Comparison of ENCODE assay signal across 10 mouse cellular contexts in the genomic region with DNA sequence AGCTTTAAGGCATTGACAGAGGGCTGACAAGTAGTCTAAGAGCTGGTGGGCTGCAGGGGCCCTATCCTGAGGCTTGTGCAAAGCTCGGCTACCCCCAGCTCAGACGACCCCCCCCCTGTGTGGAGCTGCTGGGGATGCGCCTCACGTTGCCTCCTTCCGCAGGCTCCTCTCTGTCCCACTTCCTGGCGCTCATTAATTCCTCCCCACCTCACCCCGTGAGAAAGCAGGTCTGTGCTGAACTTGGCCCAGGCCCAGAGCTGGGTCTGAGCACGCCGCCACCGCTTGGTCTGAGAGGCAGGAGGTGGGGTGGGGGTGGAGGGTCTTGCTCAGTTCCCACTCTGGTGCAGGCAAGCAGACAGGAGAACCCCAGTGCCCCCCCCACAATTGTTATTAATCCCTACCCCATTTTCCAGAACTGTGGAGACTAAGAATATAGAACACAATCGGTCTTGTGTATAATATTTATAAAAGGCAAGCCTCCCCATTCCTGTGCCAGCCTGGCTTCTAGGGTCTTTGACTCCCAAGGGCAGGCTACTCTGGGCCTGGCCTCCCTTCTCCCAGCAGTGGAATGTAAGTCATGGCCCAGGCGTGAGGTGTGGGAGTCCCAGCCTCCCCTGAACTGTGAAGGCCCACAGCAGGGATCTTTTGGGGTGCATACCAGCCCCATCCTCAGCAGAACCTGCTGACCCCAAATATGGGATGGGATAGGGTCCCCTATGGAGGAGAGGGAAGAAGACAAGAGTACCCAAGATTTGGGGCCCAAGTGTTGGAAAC. TPM values are rescaled to one million over a fixed set of nuclear protein-coding genes. Genes with fewer than 3 reads are reported as not detected.
DNase-seq lines count a peak whose midpoint lies in the region; ATAC-seq and TF ChIP-seq lines count a peak whose summit lies in the region.
"Had no signal": no experiment of that assay in that cellular context is flagged by ENCODE, and none has a peak within 500 bp of the region (broad histone marks: within the 10 kb centered on the region; RNA-seq: fewer than 3 reads in every experiment).

No protein-coding gene starts in this region.

- intact Hi-C loops in heart, postnatal 25 days (cut with DNase I) = no loop called here

- no peaks in the 10 kb centered on the region for H3K9me3 ChIP-seq in heart, embryonic 13.5 days
- H3K9me3 ChIP-seq in forebrain, embryonic 14.5 days (replicated peaks; ENCODE audit: control insufficient read depth, low read length) = no peaks in the 10 kb centered on the region
- no peaks in the 10 kb centered on the region for H3K9me3 ChIP-seq in midbrain, embryonic 10.5 days (replicated peaks)

- no peak for ATAC-seq in heart, embryonic 13.5 days (ENCODE audit: extremely low read depth, insufficient number of reproducible peaks, low FRiP score, low TSS enrichment)
- peak; percentile 86 for ATAC-seq in forebrain, embryonic 14.5 days

- peaks cover 12% of the 10 kb centered on the region; the same call in 1 of the 2 replicates for H3K27me3 ChIP-seq in heart, embryonic 13.5 days (replicated peaks)
- H3K27me3 ChIP-seq in forebrain, embryonic 14.5 days (replicated peaks; ENCODE audit: control insufficient read depth, insufficient read depth, low read length) = no peaks in the 10 kb centered on the region
- H3K27me3 ChIP-seq in midbrain, embryonic 10.5 days (ENCODE audit: low read depth, poor library complexity, severe bottlenecking) = no peaks in the 10 kb centered on the region

- H3K4me1 ChIP-seq in heart, embryonic 13.5 days = peaks cover 18% of the 10 kb centered on the region
- peaks cover 23% of the 10 kb centered on the region for H3K4me1 ChIP-seq in forebrain, embryonic 14.5 days (ENCODE audit: control insufficient read depth, insufficient read depth, low read length)
- H3K4me1 ChIP-seq in midbrain, embryonic 10.5 days = peaks cover 22% of the 10 kb centered on the region

- no peak for TF ChIP-seq POLR2A in brain, embryonic 14.5 days (IDR thresholded peaks at IDR 0.05; ENCODE audit: borderline replicate concordance, extremely low read depth, insufficient read depth, insufficient read length, poor library complexity, severe bottlenecking)

- H3K4me3 ChIP-seq in heart, embryonic 13.5 days = no peak overlapping the region
- no peak overlapping the region for H3K4me3 ChIP-seq in forebrain, embryonic 14.5 days (ENCODE audit: low read depth, low read length)
- H3K4me3 ChIP-seq in midbrain, embryonic 10.5 days = no peak overlapping the region

- H3K27ac ChIP-seq in heart, embryonic 13.5 days (replicated peaks) = no peak overlapping the region
- H3K27ac ChIP-seq in forebrain, embryonic 14.5 days (ENCODE audit: low read depth, low read length) = peak overlapping the region; percentile 74
- H3K27ac ChIP-seq in midbrain, embryonic 10.5 days (replicated peaks) = peak overlapping the region; percentile 10

- peak overlapping the region; percentile 17; the same call in 1 of the 2 replicates for H3K9ac ChIP-seq in heart, embryonic 13.5 days
- no peak overlapping the region for H3K9ac ChIP-seq in forebrain, embryonic 14.5 days (ENCODE audit: low read length)

- no peaks in the 10 kb centered on the region for H3K36me3 ChIP-seq in heart, embryonic 13.5 days
- H3K36me3 ChIP-seq in forebrain, embryonic 14.5 days (ENCODE audit: control insufficient read depth, insufficient read depth, low read length) = no peaks in the 10 kb centered on the region
- 0 out of 2 replicates have a peak, but pooled peaks cover under 1% of the 10 kb centered on the region for H3K36me3 ChIP-seq in midbrain, embryonic 10.5 days

- no peak overlapping the region for H3K4me2 ChIP-seq in heart, embryonic 13.5 days
- no peak overlapping the region for H3K4me2 ChIP-seq in forebrain, embryonic 14.5 days (ENCODE audit: low read length)

- no peak for DNase-seq in heart, postnatal 25 days (ENCODE audit: low spot score)
- peak; percentile 92 for DNase-seq in brain, embryonic 14.5 days (ENCODE audit: low read depth)
- DNase-seq in forebrain, embryonic 14.5 days (ENCODE audit: low spot score) = peak; percentile 76
- DNase-seq in midbrain, embryonic 10.5 days (ENCODE audit: low spot score) = no peak
- DNase-seq in ovary, postnatal 14 days (ENCODE audit: low spot score) = no peak
- DNase-seq in testis, postnatal 14 days (ENCODE audit: low spot score) = no peak
- no peak for DNase-seq in lung, adult 18-20 months
- DNase-seq: cerebellum, adult 8-10 months had no signal

- 20% methylated on average over 12 of the region's 12 CpGs for WGBS in heart, embryonic 13.5 days
- WGBS in forebrain, embryonic 14.5 days = 12% methylated on average over 12 of the region's 12 CpGs
- 56% methylated on average over 12 of the region's 12 CpGs for WGBS in midbrain, embryonic 10.5 days

- TF ChIP-seq CTCF in brain, embryonic 14.5 days (IDR thresholded peaks at IDR 0.05; ENCODE audit: borderline replicate concordance, extremely low read depth, insufficient read depth, insufficient read length) = no peak

RNA-seq across cellular contexts. Expression of gene Gnai2, which starts 15.7 kb away (rescaled TPM):
- polyA plus RNA-seq in heart, embryonic 13.5 days (2015; fragmentation: Nextera tagmentation; extraction: Ambion mirVana) = 387 and 392 TPM in 2 replicates
- total RNA-seq in heart, postnatal 25 days (2021) = 100 to 1,000 TPM; 241 to 257 TPM
- 488 and 561 TPM in 2 replicates for polyA plus RNA-seq in brain, embryonic 14.5 days (2012; rRNA removed)
- 371 and 423 TPM in 2 replicates for polyA plus RNA-seq in forebrain, embryonic 14.5 days (2014; fragmentation: Nextera tagmentation; extraction: Ambion mirVana)
- 629 and 656 TPM in 2 replicates for polyA plus RNA-seq in midbrain, embryonic 10.5 days (2016; fragmentation: Nextera tagmentation; extraction: Ambion mirVana)

RNA-seq across cellular contexts. Expression of gene Slc38a3, which starts 18.4 kb away (rescaled TPM):
- 2.8 and 2.9 TPM in 2 replicates for polyA plus RNA-seq in heart, embryonic 13.5 days (2015; fragmentation: Nextera tagmentation; extraction: Ambion mirVana)
- total RNA-seq in heart, postnatal 25 days (2021) = 10 to 100 TPM; 62.0 to 69.7 TPM
- 79.7 and 82.3 TPM in 2 replicates for polyA plus RNA-seq in brain, embryonic 14.5 days (2012; rRNA removed)
- polyA plus RNA-seq in forebrain, embryonic 14.5 days (2014; fragmentation: Nextera tagmentation; extraction: Ambion mirVana) = 32.8 and 32.9 TPM in 2 replicates
- polyA plus RNA-seq in midbrain, embryonic 10.5 days (2016; fragmentation: Nextera tagmentation; extraction: Ambion mirVana) = 9.3 and 11.6 TPM in 2 replicates
- total RNA-seq: monocyte, adult 5-6 weeks had no signal

RNA-seq across cellular contexts. Expression of gene Gnat1, which starts 28.6 kb away (rescaled TPM):
- polyA plus RNA-seq in heart, embryonic 13.5 days (2015; fragmentation: Nextera tagmentation; extraction: Ambion mirVana) = 0.90 and 1.3 TPM in 2 replicates
- not detected for total RNA-seq in heart, postnatal 25 days (2021)
- 0.39 and 0.48 TPM in 2 replicates for polyA plus RNA-seq in brain, embryonic 14.5 days (2012; rRNA removed)
- 0.28 and 0.66 TPM in 2 replicates for polyA plus RNA-seq in forebrain, embryonic 14.5 days (2014; fragmentation: Nextera tagmentation; extraction: Ambion mirVana)
- polyA plus RNA-seq in midbrain, embryonic 10.5 days (2016; fragmentation: Nextera tagmentation; extraction: Ambion mirVana) = 3.2 and 3.6 TPM in 2 replicates
- total RNA-seq: monocyte, adult 5-6 weeks had no signal

RNA-seq across cellular contexts. Expression of gene Sema3b, which starts 41.9 kb away (rescaled TPM):
- polyA plus RNA-seq in heart, embryonic 13.5 days (2015; fragmentation: Nextera tagmentation; extraction: Ambion mirVana) = 9.9 and 11.8 TPM in 2 replicates
- total RNA-seq in heart, postnatal 25 days (2021) = 10 to 100 TPM; 15.0 to 17.8 TPM
- 3.9 and 6.7 TPM in 2 replicates for polyA plus RNA-seq in brain, embryonic 14.5 days (2012; rRNA removed)
- 0.85 and 1.3 TPM in 2 replicates for polyA plus RNA-seq in forebrain, embryonic 14.5 days (2014; fragmentation: Nextera tagmentation; extraction: Ambion mirVana)
- 1.8 and 3.2 TPM in 2 replicates for polyA plus RNA-seq in midbrain, embryonic 10.5 days (2016; fragmentation: Nextera tagmentation; extraction: Ambion mirVana)
- total RNA-seq: monocyte, adult 5-6 weeks had no signal

RNA-seq across cellular contexts. Expression of gene Sema3f, which starts 59.4 kb away (rescaled TPM):
- polyA plus RNA-seq in heart, embryonic 13.5 days (2015; fragmentation: Nextera tagmentation; extraction: Ambion mirVana) = 4.5 and 6.3 TPM in 2 replicates
- 10 to 100 TPM; 15.1 to 15.8 TPM for total RNA-seq in heart, postnatal 25 days (2021)
- 163 and 176 TPM in 2 replicates for polyA plus RNA-seq in brain, embryonic 14.5 days (2012; rRNA removed)
- 7.4 and 12.2 TPM in 2 replicates for polyA plus RNA-seq in forebrain, embryonic 14.5 days (2014; fragmentation: Nextera tagmentation; extraction: Ambion mirVana)
- polyA plus RNA-seq in midbrain, embryonic 10.5 days (2016; fragmentation: Nextera tagmentation; extraction: Ambion mirVana) = 14.9 and 17.2 TPM in 2 replicates
- total RNA-seq: monocyte, adult 5-6 weeks had no signal

Comparison
In these comparisons a context has a peak if more than half of its experiments do, and no peak if none do; other contexts are left out.
1. DNase-seq: peak in brain, embryonic 14.5 days (single experiment) and forebrain, embryonic 14.5 days (single experiment); none in heart, postnatal 25 days (single experiment), midbrain, embryonic 10.5 days (single experiment), ovary, postnatal 14 days (single experiment), testis, postnatal 14 days (single experiment) and lung, adult 18-20 months (0 of 2).